Mouse (Mus musculus): ENCODE data around the gene Tfip11. TPM values are rescaled to one million over a fixed set of nuclear protein-coding genes. Genes with fewer than 3 reads are reported as not detected.

Gene Tfip11
- polyA plus RNA-seq (2012; rRNA removed) (33.4 and 35.2 TPM in 2 replicates), polyA plus RNA-seq (2014; fragmentation: Nextera tagmentation; extraction: Ambion mirVana) (23.1 and 25.9 TPM in 2 replicates)

GRCm38 (mm10) chr5:112325546-112326445, at the start of gene Tfip11:
TSS of gene Tfip11 (plus strand) at chr5:112326358.
- ATAC-seq (ENCODE audit: low FRiP score, low read depth), result peak; percentile 92
- 7% methylated on average over 48 of the region's 48 CpGs for WGBS
- peak; percentile 92 for DNase-seq (ENCODE audit: low spot score)
- Histone ChIP-seq H3K27me3 (ENCODE audit: control insufficient read depth, insufficient read depth, low read length) (no peaks in the 10 kb centered on the region), H3K27ac (replicated peaks; ENCODE audit: low read depth, low read length) (no peak within 1 kb of the TSS), H3K4me3 (replicated peaks; ENCODE audit: low read length) (peak within 1 kb of the TSS; percentile 91), H3K9ac (ENCODE audit: low read depth, low read length, severe bottlenecking) (peak within 1 kb of the TSS; percentile 67), H3K4me2 (replicated peaks; ENCODE audit: low read depth, low read length, severe bottlenecking) (peak within 1 kb of the TSS; percentile 65), H3K36me3 (ENCODE audit: control insufficient read depth, insufficient read depth, low read length) (peaks cover 26% of the 10 kb centered on the region), H3K4me1 (ENCODE audit: control insufficient read depth, insufficient read depth, low read length) (peaks cover 6% of the 10 kb centered on the region), H3K9me3 (ENCODE audit: control insufficient read depth, low read length) (no peaks in the 10 kb centered on the region)
- TF ChIP-seq POLR2A (IDR thresholded peaks at IDR 0.05; ENCODE audit: borderline replicate concordance, extremely low read depth, insufficient read depth, insufficient read length), result peak; percentile 88; the same call in 1 of the 2 replicates

- Histone ChIP-seq H3K4me1 (ENCODE audit: control insufficient read depth, insufficient read depth, low read length) (peaks cover 18% of the 10 kb centered on the region), H3K4me2 (replicated peaks; ENCODE audit: low read depth, low read length, severe bottlenecking) (peak overlapping the region; percentile 63), H3K27me3 (ENCODE audit: control insufficient read depth, insufficient read depth, low read length) (no peaks in the 10 kb centered on the region), H3K36me3 (ENCODE audit: control insufficient read depth, insufficient read depth, low read length) (no peaks in the 10 kb centered on the region; the same call in 1 of the 2 replicates), H3K9me3 (ENCODE audit: control insufficient read depth, low read length) (no peaks in the 10 kb centered on the region), H3K9ac (ENCODE audit: low read depth, low read length, severe bottlenecking) (peak overlapping the region; percentile 75), H3K27ac (replicated peaks; ENCODE audit: low read depth, low read length) (peak overlapping the region; percentile 30; the same call in 1 of the 2 replicates), H3K4me3 (replicated peaks; ENCODE audit: low read length) (peak overlapping the region; percentile 80)
- ATAC-seq (ENCODE audit: low FRiP score, low read depth) (no peak; the same call in none of the 2 replicates), DNase-seq (ENCODE audit: low spot score) (no peak)
- TF ChIP-seq POLR2A (IDR thresholded peaks at IDR 0.05; ENCODE audit: borderline replicate concordance, extremely low read depth, insufficient read depth, insufficient read length), result no peak
- WGBS, result 5% methylated on average over 6 of the region's 24 CpGs
Observed at GRCm38 (mm10) chr5:112276907-112277348, 49.2 kb upstream of the Tfip11 start.

- no peak for TF ChIP-seq POLR2A (IDR thresholded peaks at IDR 0.05; ENCODE audit: borderline replicate concordance, extremely low read depth, insufficient read depth, insufficient read length)
- Histone ChIP-seq H3K4me2 (replicated peaks; ENCODE audit: low read depth, low read length, severe bottlenecking) (peak overlapping the region; percentile 63), H3K27ac (replicated peaks; ENCODE audit: low read depth, low read length) (no peak overlapping the region), H3K36me3 (ENCODE audit: control insufficient read depth, insufficient read depth, low read length) (no peaks in the 10 kb centered on the region; the same call in 1 of the 2 replicates), H3K9me3 (ENCODE audit: control insufficient read depth, low read length) (no peaks in the 10 kb centered on the region), H3K9ac (ENCODE audit: low read depth, low read length, severe bottlenecking) (no peak overlapping the region), H3K27me3 (ENCODE audit: control insufficient read depth, insufficient read depth, low read length) (no peaks in the 10 kb centered on the region), H3K4me1 (ENCODE audit: control insufficient read depth, insufficient read depth, low read length) (peaks cover 18% of the 10 kb centered on the region), H3K4me3 (replicated peaks; ENCODE audit: low read length) (peak overlapping the region; percentile 80)
- ATAC-seq (ENCODE audit: low FRiP score, low read depth), result no peak
- DNase-seq (ENCODE audit: low spot score), result no peak
- 92% methylated on average over 11 of the region's 11 CpGs for WGBS
Observed at GRCm38 (mm10) chr5:112277906-112278470, 48.2 kb upstream of the Tfip11 start.

GRCm38 (mm10) chr5:112279181-112280021, 46.8 kb upstream of the Tfip11 start:
- H3K27me3 ChIP-seq (ENCODE audit: control insufficient read depth, insufficient read depth, low read length), result no peaks in the 10 kb centered on the region
- no peaks in the 10 kb centered on the region for H3K9me3 ChIP-seq (ENCODE audit: control insufficient read depth, low read length)
- no peak for ATAC-seq (ENCODE audit: low FRiP score, low read depth)
- no peak for DNase-seq (ENCODE audit: low spot score)
- WGBS, result 85% methylated on average over 17 of the region's 17 CpGs
- no peak overlapping the region for H3K4me2 ChIP-seq (replicated peaks; ENCODE audit: low read depth, low read length, severe bottlenecking)
- H3K36me3 ChIP-seq (ENCODE audit: control insufficient read depth, insufficient read depth, low read length), result no peaks in the 10 kb centered on the region; the same call in 1 of the 2 replicates
- no peak overlapping the region for H3K4me3 ChIP-seq (replicated peaks; ENCODE audit: low read length)
- H3K9ac ChIP-seq (ENCODE audit: low read depth, low read length, severe bottlenecking), result no peak overlapping the region; the same call in 1 of the 2 replicates
- no peak overlapping the region for H3K27ac ChIP-seq (replicated peaks; ENCODE audit: low read depth, low read length)
- no peak for TF ChIP-seq POLR2A (IDR thresholded peaks at IDR 0.05; ENCODE audit: borderline replicate concordance, extremely low read depth, insufficient read depth, insufficient read length)
- peaks cover 18% of the 10 kb centered on the region for H3K4me1 ChIP-seq (ENCODE audit: control insufficient read depth, insufficient read depth, low read length)
